Mouse (Mus musculus) megakaryocyte, adult 5-6 weeks (primary cell): ENCODE measurements around the gene Jazf1. TPM values are rescaled to one million over a fixed set of nuclear protein-coding genes. Genes with fewer than 3 reads are reported as not detected.

ENCODE experiments used
- ATAC-seq: 2 replicates; pipeline ENCODE4 v1.8.0; 2016; ENCODE audit warnings: mild to moderate bottlenecking, inconsistent platforms; ENCODE audit not compliant: poor library complexity, severe bottlenecking
- total RNA-seq, 2 experiments: library from RNA; stranded (forward) in 1 of 2; stranded (reverse) in 1 of 2; fragments of 153-499, 151-499 nt in 1 of 2; fragments of 221-1000, 200-1000 nt in 1 of 2; gene quantifications; 2 replicates each; pipeline versions ENCODE4 v1.2.3 to v1.2.4; 2015 to 2017

Gene Jazf1
- total RNA-seq (2015) (4.3 and 4.6 TPM in 2 replicates), total RNA-seq (2017) (2.2 and 2.6 TPM in 2 replicates)

GRCm38 (mm10) chr6:53067989-53068874 lies at the start of gene Jazf1:
Gene Jazf1, minus strand, starts transcription at chr6:53068631.
- ATAC-seq = peak; percentile 88

GRCm38 (mm10) chr6:53117855-53118254 lies 49.4 kb upstream of the Jazf1 start:
- no peak for ATAC-seq

GRCm38 (mm10) chr6:53086879-53087278 lies 18.4 kb upstream of the Jazf1 start:
- ATAC-seq = no peak

DNA sequence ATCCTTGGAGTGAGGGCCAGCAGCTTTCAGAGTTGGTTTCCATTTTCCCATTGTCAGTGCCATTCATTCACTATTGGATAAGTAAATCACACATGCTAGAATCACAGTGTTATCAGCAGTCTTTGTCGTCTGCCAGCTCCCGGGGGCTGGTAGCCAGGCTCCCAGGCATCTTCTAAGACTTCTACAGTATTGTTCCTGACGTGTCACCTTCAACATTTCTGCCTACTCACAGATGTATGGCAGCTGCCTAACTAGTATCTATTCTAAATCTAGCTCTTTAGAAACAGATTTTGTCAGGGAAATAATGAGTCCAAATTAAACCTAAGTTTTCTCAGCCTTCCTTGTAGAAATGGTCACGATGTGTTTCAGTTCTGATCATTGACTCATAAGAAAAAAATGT lies 12.8 kb upstream of the Jazf1 start:
- no peak for ATAC-seq

DNA sequence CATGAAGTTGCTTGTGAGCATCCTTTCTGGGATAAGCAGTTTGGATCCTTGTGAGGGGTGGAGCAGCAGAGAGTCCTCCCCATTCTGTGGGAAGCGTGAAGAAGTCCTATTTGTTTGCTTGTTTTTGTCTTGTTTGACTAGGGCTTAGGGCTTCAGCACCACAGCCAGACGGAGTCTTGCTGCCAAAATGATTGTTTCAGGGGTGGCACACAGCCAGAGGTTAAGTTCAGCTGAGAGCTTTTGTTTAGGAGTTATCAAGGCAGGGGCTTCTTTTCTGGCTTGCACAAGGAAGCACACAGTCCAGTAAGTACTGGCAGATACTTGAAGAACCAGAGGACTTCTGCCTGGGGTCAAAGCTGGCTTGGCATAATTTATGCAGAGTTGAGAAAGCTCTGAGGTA lies 10.2 kb upstream of the Jazf1 start:
- ATAC-seq = no peak

DNA sequence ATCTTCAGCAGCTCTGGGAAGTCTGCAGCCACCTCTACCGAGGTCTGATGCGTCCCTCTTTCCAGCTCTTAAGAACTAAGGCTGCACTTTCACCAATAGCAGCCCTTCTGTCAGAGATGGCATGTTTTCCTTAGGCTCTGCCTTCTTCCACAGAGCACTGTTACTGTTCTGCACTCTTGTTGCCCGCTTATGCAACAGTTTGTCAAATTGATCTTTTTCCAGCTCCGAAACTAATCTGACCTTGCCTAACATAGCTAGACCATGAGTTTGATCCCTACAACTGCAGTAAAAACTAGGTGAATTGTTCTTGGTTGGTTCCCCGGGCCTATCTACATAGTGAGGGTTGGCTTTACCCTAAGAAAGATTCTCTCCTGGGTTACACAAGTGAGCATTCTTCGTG lies 3.3 kb upstream of the Jazf1 start:
- ATAC-seq = no peak

DNA sequence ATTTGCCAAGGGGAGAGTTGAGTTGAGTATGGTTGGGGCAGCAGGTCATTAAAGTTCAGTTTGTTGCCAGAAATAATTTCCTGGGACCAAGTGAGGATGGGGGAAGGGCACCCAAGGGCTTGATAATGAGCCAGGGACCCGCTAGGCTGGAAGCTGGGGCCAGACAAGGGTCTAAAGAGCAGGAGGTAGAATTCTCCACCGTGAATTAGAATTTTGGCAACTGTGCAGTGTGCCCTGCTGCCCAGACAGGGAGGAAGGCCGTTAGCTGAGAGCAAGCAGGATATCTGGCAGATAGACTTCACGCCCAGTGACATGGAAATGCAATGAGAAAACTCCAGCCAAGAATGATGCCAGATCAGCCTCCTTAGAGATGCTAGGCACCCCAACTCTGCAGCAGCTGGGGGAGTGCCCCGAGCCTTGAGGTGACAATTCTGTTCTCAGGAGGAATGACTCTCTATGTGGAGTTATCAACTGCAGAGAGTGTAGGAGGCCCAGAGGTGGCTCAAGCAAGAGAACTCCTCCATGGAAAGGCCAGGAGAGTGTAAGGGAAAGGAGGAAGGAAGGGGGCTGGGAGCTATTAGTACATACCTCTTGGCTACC lies 1.6 kb upstream of the Jazf1 start:
- no peak for ATAC-seq

DNA sequence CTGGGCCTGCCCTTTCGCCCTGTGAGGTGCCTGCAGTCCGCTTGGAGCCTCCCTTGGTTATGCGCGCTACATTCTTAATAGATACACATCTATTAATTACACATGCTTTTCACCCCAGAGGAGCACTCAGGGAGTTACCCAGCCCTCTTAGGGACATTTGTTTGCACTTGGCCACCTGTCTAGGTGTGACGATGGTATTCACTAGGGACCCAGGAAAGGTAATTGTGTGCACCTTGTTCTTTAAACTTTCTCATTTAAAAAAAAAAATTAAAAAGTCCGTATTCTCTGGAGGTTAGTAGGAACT lies 396 bp upstream of the Jazf1 start:
- ATAC-seq = no peak

DNA sequence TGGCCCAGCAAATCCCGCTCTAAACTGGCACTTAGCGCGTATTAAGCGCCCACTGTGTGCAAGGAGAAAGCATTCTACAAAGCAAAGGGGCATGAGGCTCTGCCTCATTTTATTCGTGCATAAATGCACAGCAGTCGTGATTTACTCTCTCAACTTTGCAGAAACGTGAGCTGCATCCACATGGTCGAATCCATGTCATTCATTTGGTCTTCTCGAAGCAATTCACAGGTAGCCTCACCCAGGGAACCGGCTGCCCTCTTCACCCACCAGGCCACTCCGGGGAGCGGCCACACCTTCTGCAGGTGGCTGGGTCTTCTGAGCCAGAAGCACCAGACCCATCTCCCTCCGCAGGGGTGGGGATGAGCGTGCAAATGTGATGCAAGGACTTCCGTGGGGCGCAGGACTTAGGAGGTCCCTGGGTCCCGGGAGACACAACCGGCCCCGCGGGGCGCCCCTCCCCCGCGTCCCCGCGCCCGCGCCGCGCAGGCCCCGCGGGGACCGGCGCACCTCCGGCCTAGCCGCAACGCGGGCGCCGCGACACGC lies 914 bp downstream of the Jazf1 start:
- ATAC-seq = 0 out of 2 replicates have a peak, but pooled peaks have one; percentile 3

DNA sequence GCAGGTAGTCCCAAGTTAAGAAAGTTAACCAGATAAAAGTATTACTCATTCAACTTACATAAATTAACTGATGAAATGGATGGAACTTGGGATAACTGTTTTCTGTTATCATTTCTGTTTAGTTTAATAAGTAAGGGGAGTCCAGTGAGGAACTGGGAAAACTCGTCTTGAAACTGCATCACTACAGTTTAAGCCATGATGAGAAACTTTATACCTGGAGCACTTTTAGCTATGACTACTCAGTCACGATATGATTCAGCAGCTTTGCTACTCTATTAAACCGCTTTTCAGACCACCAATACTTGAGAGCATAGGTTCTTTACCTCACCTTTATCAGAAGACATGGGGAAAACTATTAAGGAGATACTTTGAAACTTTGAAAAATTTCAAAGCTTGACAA lies 1.5 kb downstream of the Jazf1 start:
- ATAC-seq = no peak

DNA sequence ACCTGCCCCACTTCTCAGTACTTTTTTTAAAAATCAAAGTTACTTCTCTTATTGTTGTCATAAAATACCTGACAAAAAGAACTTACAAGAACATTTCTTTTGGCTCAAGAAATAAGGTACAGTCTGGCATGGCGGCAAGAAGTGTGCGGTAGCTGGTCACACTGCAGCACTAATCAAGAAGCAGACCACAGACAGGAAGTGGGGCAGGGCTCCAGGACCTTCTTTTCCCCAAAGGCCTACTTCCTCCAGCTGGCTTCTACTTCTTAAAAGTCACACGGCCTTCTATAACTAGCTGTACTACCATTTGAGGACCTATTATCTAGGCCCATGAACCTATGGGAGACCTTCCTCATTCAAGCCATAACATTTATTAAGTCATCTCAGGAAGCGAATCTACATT lies 4.4 kb downstream of the Jazf1 start:
- ATAC-seq = peak; percentile 53

- ATAC-seq = no peak
These were observed 13.5 kb downstream of the Jazf1 start for GRCm38 (mm10) chr6:53054909-53055308.

- peak; percentile 79 for ATAC-seq
These were observed 22.9 kb downstream of the Jazf1 start for GRCm38 (mm10) chr6:53045501-53045900.

- no peak for ATAC-seq
These were observed 30.3 kb downstream of the Jazf1 start for GRCm38 (mm10) chr6:53038176-53038575.

DNA sequence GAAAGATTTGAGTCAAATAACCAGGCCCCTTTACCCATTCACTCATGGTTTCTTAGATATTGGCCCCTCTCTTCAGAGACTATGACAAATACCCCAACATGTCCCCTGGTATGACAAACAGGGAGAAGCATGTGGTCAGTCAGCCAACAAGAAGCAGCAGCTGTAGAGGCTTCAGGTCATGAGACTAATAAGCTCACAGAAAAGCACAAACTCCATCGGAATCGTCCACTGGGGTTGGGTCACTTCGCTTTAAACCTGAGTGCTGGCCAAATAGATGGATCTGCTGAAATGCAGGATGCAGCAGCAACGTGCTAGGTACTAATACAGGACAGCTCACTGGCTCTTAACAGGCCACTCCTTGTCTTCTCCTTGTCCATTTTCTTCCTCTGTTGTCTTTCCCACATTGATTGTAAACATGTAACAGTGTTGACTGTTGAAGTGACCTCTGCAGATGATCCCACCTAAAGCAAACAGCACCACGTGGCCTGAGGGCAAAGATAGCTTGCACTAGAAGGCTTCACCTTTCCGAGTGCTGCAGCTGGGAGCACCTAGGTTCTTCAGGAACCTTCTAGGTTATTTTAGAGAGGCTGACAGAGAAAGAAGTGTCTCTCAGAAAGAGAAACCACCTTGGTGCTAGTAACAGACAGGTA lies 33.9 kb downstream of the Jazf1 start:
- no peak for ATAC-seq

- ATAC-seq = peak; percentile 52; the same call in 1 of the 2 replicates
These were observed 35.5 kb downstream of the Jazf1 start for GRCm38 (mm10) chr6:53032730-53033484.

DNA sequence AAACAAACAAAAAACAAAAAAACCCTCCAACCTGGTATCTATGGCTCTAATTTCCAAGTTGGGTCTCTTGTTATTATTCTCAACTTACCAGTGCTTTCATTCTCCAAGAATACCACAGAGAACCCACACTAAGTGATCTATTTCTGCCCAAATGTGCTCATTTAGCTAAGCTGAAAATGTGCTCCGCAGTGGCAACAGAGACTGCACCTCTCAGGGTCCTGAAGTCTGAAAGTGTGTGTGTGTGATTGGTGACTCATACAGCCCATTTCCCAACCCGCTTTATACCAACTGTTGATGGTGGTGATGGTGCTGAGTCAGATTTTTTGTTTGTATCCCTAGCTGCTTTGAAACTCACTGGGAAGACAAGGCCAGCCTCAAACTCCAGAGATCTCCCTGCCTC lies 46.4 kb downstream of the Jazf1 start:
- no peak for ATAC-seq

GRCm38 (mm10) chr6:53021081-53021480 lies 47.4 kb downstream of the Jazf1 start:
- ATAC-seq = no peak

DNA sequence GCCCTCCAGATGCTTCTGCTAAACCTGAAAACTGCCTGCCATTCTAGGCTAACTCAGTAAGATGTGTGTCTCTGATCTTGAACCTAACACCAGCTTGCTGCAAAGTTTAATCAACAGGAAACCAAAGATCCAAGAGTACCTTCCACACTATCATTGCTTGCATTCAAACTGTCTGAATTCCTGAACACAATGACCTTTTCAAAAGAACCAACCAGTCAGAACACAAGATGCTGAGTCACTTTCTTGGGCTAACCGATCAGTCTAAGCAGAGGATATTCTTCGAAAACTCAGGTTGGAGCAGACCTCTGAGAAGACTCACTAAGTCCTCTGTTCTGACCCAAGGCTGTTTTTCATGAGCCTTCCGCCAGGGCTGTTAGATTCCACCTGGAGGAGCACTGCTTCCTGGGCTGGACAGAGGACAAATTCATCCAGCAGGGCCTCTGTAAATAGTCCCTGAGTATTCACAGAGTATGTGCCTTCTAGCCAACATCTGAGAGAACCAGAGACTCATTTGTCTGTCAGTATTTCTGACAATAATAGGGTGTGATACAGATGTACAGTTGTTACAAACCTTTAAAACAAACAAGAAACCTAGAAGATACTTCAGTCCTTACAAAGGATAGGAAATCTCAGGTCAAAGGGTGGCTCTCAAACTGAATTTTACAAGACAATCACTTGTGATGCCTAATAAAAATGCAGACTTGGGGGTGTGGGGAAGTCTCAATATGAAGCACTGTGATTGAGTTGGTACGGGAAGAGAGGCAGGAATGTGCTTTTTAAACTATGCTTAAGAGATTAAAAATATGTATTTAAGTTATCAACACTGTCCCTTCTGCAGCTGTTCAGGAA lies 50.9 kb downstream of the Jazf1 start:
- ATAC-seq = no peak
